Mouse (Mus musculus) lung, postnatal 10 days (tissue): Measurements from ENCODE around the gene Asb10.

Source experiments
- DNase-seq: peaks from one replicate; pipeline ENCODE4 v3.0.0; 2021

Gene Asb10

DNA sequence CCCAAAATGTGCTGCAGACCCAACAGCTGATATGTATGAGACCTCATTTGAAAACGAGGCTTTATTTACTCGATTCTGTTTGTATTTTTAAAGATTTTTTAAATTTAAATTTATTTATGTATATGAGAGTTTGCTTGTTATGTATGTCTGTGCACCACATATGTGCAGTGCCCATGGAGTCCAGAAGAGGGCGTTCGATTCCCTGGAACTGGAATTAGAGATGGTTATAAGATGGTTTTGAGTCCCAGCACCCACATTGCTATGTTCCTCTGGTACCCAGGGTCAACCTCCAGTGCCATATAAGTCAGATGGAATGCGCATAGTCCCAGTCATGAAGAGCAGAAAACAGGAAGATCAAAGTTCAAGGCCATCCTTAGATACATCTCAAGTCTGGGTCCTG is 6.5 kb downstream of the Asb10 start:
- no peak for DNase-seq

DNA sequence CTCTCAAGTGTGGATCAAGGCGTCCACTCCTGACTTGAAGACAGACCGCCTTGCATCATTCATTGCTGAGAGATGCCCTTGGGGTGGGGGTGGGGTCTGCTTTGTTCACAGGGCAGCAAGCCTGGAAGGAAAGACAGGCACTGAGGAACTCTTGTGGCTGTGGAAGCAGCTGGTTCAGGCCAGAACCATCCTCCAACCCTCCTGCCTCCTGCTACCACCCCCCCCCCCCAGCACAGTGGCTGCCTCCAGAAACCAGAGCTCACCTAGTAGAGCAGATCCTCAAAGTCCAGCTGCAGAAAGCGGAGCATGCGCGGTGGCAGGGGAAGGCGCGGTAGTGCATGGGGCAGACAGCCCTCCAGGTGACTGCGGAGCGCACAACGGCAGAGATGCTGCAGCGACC is 7.4 kb downstream of the Asb10 start:
- no peak for DNase-seq

DNA sequence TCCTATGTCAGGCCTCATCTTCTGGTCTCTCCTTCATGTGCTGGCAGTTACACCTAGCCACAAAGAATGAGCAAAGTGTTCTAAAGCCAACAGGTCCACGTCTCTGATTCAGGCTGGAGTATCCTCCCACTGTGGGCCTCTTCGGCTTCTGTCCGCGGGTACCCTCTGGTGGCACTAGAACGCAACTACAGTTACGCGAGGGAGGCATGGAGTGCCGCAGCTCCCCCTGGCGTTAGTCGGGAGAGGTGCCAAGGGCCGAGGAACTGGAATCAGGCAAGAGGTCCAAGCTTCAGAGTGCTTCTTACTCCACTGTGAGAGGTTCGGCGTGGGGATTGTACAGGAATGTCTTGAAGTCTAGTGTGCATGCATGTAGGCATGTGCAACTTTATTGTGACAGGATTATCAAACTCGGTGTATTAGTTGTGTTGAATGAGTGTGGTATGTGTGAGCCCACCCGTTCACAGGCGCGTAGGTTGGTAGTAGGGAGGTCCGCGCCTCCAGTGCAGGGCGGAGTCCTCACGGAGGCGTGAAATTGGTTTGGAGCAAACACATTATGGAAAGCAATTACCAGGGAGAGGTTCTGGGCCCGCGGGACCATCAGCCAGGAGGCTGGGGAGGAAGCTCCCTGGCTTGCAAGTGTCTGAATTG is 10.6 kb downstream of the Asb10 start:
- DNase-seq: peak; percentile 93

DNA sequence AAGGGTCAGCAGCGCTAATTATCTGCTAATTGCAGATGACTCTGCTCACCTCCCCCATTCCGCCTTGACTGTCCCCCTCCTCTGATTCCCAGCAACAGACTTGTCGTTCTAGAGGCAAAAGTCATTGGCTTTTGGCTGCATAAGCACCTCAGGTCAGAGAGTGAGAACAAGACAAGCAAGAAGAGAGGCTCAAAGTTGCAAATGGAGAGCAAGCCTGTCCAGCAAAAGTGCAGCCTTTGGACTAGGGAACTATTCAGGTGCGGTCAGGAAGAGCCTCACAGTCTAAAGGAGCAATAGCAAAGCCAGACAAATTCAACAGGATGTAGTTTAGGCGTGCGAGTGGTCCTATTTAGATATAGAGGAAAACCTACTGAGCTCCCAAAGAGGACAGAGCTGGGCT is 13.0 kb downstream of the Asb10 start:
- DNase-seq: no peak

DNA sequence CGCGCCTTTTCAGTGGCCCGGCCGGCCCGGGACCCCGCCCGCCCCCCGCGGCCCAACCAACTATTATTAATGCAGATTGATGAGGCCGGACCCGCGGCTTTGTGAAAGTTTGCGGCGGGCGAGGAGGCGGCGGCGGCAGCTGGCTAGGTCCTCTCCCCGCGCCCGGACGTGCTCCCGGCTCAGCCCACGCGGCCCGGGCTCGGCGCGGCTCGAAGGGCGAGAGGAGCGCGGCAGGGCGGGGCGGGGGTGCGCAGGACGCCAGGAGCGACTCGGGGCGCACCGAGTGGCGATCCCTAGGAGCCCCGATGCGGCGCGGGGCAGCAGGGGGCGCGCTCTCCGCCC is 13.9 kb downstream of the Asb10 start, which contains the start of gene Gbx1:
Gbx1 (minus strand) TSS at position 314 of the 342 bp plus-strand sequence.
- peak; percentile 29 for DNase-seq

DNA sequence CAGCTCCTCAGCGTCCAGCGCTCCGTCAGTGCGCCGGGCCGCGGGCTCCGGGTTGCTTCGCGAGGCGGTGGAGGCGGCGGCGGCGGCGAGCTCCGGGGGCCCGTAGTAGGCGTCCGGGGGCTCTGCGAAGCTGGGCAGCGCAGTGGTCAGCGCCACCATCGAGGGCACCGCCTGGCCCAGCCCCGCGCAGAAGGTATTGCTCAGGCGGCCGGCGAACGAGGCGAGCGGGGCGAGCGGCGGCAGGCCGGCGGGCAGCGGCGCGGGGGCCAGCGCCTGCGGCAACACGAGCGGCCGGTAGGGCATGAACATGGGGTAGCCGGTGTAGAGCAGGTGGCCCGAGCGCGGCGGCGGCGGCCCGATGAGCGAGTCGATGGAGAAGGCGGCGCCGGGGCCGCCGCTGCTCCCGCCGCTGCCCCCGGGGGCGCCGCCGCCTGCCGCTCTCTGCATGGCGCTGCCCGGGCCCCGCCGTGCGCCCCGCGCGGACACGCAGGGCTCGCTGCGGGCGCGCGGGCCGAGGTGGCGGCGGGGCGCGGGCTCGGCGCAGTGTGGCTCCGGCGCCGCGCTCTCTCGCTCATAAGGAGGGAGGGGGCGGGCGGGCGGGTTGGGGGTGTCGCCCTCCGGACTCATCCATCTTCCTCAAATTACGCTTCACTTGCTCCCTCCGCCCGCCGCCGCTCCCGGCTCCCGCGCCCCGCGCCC is 14.4 kb downstream of the Asb10 start:
- no peak for DNase-seq

DNA sequence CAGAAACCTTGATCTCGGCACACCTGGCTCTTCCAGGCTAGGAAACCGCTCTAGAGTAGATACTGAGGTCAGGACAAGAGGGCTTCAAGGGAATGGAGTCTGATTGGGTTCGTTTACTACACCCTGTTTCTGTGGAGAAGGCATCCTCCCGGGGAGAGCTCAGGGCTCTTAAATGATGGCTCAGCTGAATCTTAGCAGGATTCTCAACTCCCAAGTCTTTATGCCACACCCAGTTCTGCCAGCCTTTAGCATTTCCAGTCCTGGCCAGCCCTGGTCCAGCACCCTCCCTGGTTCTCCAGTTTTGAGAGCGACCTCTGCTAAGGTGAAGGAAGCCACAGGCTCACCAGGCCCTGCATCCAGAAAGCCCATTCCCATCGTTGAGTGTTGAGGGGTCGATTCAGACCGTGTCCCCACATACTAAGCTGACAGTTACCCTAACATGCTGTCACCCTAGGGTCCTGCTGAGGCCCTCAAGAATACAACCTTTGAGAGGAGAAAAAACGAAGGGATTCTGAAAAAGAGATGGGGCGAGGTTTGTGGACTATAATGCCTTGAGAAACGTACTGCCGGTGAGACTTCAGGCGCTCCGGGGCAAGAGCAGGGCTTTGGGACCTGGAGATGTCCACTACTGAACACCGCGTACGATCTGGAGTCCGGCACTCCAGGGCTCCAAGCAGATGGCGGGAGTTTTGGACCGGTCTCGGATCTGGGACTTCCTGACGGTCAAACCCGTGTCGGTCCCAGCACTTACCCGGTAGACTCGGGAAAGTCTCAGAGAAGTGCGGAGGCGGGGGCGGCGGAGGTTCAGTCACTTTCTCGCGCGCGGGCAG is 15.2 kb downstream of the Asb10 start:
- no peak for DNase-seq

DNA sequence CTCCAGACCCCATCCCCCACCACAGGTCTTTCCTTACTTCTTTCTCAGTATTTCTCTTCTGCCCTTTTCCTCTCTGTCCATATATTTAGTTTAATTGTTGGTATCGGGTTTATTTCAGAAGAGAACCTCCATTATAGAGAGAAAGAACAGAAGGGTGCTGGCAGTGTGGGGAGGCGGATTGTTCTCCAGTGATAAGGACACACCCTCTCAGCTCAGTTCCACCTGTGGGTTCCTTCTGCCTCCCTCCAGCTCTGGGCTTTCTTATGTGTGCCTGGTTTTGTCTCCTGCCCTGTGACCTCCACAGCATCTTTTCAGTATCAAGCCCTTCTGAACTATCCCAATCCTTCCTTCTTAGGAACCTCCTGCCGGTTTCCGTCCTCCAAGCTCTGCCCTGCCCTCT is 16.3 kb downstream of the Asb10 start:
- DNase-seq: no peak

DNA sequence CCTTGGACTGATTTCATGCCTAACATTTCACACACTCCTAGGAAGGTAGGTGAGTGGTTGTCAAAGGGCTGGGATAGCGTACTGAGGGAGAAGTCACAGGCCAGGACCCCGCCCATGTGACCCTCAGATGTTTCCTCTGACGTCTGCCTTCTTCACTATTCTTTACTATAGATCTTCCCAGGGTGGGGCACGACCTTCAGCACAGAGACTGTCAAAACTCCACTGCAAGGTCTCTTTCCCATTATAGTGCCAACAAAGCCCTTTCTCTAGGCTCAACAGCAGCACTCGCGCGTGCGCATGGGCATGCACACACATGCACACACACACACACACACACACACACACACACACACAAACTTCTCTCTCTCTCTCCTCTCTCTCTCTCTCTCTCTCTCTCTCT is 17.0 kb downstream of the Asb10 start:
- no peak for DNase-seq

DNA sequence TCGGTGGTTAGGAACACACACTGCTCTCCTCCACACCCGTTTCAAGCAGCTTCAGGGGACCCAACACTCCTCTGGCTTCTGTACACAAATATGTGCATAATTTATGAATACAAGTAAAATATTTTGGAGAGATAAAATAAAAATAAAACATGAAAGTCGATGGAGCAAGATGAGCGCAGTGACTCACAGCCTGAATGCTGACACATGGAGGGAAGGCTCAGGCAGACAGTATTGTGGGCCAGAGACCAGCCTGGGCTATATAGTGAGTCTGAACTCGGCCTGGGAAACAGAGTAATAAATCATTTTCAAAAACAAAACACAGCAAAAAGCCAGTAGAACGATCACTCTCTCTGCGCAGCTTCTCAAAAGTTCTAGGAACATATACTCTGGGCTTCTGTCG is 19.4 kb downstream of the Asb10 start:
- no peak for DNase-seq

DNA sequence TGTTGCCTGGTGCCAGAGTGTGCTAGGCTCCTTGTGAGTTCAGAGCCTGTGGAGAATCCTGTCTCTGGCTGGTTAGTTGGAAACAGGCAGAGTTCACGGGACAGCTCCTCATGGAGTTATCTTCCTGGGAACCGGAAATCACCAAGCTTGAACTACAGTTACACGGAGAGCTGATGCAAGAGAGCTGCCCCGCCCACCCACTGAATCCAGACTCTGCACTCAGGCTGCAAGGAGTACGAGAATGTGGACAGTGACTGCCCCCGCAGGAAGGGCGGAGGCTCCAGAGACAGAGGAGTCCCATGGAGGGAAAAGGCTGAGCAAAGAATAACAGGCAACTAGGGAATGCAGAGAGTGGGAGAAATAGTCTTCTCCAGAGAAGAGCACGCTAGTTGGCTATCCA is 28.5 kb downstream of the Asb10 start:
- peak; percentile 78 for DNase-seq

DNA sequence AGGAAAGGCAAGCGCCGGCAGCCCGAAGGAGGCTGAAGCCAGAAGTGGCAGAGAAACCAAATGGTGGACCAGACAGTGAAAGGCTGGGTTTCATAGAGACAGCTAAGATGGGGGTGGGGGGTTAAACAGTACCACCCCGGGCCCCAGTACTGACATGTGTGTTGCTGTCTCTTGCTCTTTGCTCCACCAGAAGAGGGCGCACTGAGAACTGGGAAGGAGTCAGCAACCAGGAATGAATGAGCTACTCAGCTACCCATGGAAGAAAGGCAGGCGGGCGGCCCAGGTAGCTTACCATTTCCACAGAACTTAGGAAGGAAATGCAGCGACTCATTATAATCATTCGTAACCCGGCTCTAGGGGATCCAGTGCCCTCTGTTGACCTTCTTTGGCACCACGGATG is 30.1 kb downstream of the Asb10 start:
- DNase-seq: peak; percentile 64

DNA sequence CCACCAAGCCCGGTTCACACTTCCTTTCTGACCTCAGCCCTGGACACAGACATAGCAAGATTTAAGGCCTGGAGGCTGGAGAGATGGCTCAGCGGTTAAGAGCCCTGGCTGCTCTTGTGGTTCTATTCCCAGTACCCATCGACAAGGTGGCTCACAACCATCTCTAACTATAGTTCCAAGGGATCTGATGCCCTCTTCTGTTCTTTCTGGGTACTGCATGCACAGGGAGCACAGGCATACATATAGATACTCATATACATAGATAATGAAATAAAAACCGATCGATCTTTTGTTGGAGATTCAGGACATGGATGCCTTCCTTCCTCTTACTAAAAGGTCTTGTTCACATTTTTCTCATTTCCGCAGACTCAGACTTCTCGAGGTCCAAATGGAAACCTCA is 32.4 kb downstream of the Asb10 start:
- no peak for DNase-seq

DNA sequence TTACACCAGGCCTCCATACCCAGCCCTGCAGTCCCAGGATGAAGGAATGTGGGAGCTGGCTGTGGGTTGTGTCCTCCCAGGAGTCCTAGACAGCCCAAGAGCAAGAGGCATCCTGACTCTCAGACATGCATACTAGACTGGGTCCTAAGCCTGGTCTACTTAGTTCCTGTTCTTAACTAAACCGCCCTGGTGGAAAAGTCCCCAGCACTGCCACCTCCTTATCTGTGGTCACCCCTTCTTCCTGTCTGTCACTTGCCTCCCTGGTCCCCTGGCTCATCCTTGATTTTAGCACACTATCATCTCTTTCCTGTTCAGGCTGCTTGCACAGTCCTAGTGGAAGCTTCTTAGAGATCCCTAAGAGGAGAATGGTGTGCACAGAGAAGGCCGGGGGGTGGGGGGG is 35.3 kb downstream of the Asb10 start:
- DNase-seq: no peak

DNA sequence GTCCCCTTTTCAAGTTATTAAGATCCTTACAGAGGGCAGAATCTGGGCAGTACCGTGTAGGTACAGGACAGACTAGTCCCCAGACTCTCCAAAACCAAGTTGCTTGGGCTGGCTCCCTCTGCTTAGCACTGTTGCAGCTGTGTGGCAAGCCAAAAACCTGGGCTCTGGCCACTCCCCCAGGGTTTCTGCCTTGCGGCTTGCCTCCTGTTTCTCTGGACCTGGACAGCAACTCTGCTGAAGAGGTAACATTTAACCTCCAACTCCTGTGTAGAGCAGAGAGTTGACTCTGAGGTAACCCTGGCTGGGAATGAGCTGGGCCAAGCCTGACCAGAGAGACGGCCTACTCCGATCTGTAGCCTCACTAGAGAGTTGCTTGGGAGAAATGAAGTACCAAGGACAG is 38.0 kb downstream of the Asb10 start:
- DNase-seq: no peak

DNA sequence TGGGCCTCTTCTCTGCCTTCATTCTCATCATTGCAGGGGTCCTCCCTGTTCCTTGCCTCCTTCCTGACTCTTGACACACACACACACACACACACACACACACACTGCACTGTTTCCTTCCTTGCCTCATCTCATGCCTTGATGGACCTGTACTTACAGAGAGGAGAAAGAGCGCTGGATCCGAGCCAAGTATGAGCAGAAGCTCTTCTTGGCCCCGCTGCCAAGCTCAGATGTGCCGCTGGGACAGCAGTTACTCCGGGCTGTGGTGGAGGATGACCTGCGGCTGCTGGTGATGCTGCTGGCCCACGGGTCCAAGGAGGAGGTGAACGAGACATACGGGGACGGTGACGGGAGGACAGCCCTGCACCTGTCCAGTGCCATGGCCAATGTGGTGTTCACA is 39.9 kb downstream of the Asb10 start:
- DNase-seq: no peak

DNA sequence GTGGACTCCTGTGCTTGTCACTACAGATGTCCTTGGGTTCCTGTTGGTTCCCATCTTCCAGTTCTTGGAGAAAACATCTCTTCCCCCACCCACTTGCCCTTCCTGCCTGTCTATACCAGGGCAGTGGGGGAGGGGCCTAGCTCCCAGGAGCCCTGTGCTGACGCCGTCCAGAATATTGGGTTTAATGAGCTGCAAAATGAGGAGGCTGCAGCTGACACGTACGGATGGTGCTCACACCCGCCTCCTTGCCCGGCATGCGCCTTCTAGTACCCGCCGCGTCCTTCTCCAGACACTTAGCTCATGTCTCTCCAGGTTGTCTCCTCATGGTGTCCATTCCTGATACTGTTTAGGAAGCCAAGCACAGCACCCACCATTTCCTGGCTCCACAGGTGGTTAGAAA is 41.7 kb downstream of the Asb10 start:
- no peak for DNase-seq

DNA sequence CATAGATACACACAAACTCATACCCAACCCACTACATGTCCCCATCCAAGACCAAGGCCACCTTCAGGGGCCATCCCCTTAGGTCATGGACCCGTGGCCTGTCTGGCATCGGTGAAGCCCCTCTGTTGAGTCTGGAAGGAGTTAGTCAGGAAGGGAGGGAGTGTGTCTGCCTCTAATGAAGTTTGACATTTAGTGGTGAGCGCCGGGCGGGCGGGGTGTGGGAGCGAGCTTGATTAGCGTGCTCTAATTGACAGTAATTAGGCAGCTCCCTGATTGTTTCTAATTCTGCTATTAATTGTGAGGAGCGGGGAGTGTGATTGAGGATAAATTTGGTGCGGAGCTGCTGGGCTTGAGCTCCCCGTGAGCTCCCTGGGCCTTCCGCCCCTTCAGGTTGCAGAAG is 43.3 kb downstream of the Asb10 start:
- no peak for DNase-seq

DNA sequence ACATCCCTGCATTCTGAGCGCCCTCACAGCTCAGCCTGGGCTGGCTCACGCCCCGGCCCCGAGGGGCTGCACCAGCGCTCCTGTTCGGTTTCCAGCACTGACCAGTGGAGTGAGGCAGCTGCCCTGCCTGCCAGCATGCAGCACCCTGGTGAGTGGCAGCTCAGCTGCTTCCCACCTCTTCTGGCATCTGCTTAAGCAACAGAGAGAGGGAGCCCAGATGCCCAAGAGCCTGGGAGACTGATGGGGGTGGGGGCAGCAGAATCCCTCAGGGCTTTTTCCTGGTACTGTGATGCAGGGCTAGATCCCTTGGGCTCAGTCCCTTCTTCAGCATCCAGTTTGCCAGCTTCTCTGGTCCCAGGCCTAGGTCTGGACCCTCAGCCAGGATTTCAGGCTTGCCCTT is 44.0 kb downstream of the Asb10 start:
- DNase-seq: no peak

DNA sequence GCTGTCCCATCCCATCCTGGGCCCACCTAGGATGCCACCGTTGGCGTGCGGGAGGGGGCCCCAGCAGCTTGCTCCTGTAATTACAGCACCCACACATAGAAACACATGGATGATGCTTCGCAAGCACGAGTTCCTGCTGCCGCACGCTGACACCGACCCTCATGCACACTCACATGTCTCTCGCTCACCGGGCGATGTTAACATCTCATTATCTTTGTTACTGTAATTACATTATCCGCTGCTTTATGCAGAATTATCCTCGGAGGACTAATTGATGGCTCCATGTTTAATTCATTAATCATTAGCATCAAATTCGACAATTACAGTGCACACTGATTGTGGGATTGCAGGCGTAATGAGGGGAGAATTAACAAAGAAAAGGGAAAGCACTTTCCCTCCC is 45.8 kb downstream of the Asb10 start:
- no peak for DNase-seq

DNA sequence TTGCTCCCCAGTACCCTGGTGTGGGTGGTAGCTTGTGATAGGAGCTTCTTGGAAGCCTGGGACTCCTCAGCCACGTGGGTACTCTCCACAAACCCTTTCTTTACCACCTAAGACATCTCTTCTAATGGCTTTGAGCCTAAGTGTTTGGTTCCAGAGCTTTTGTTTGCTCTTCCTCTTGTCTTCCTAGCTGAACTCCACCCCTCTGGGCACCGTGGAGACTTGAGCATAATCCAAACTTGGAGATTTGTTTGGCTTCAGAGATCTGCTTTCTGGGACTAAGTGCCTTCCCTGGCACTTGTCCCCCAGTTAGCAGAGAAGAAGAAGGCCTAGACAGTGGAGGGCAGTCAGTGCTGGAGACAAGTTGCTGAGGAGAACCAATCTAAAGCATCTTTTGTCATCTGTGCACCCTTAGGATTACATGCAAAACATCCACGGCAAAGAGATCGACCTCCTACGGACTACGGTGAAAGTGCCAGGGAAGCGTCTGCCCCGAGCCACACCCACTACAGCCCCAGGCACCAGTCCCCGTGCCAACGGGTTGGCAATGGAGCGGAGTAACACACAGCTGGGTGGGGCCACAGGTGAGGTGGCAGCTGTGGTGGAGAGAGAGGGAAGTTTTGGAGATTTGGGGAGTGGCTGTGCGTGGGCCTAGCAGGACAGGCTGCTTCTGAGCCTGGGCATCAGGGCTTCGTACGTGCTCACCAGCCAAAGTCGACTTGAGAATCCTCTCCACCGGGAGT is 48.1 kb downstream of the Asb10 start:
- peak; percentile 49 for DNase-seq

DNA sequence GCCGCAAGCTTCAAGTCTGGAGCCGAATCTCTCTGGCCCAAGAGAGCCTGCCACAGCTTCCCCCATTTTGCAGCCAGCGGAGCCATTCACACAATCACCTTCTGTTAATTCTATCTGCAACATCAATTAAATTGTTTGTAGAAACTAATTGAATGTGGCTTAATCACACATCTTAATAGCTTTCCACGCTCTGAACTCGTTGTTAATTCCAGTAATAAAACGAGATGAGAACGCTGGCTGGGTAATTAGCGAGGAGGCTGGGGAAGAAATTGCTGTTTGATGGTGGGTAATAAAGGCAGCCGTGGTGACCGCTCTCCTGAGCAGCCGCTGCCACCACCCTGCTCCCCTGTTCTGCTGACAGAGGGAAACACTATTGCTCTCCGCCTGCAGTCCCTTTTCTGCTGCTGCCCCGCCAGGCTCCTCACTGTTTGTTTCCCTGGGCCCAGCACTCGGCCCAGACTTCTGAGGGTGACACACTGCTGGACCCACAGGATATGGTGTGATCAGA is 50.3 kb downstream of the Asb10 start:
- no peak for DNase-seq

DNA sequence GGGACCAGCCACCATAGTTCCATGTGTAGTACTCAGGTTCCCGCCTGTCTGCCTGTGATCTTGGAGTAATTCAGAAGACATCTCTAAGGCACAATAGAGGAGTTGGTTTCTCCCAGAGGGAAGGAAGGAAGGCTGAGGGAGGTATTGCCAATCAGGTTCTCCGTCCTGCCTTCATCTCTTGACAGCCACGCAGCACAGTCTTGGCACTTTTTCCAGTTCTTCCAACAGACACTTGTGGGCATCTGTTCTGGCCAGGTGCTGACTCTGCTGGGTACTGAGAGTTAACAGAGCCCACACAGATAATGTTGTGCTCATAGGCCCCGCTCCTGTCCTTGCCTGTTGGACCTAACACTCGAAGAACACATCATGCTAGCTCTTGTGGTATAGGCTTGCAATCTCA is 54.0 kb downstream of the Asb10 start:
- no peak for DNase-seq
